Mouse (Mus musculus): Measurements from ENCODE around the gene Cacng7. TPM values are rescaled to one million over a fixed set of nuclear protein-coding genes. Genes with fewer than 3 reads are reported as not detected.
"Not testable (repeated sequence)": the region's sequence is repeated elsewhere in the genome, so short reads cannot be mapped to it uniquely, and the experiment has no call there.

The Cacng7 gene
- polyA plus RNA-seq, 1 experiment from 2014 or later, result 1.9 TPM

GRCm38 (mm10) chr7:3397797-3398196, 65.0 kb downstream of the Cacng7 start:
- WGBS, result 45% methylated on average over 7 of the region's 7 CpGs
- Histone ChIP-seq H3K4me1 (replicated peaks; ENCODE audit: control insufficient read depth, insufficient read depth, low read length) (no peaks in the 10 kb centered on the region), H3K27ac (ENCODE audit: low read depth) (no peak overlapping the region), H3K4me2 (ENCODE audit: low read length) (no peak overlapping the region), H3K36me3 (ENCODE audit: control insufficient read depth, insufficient read depth, low read length) (no peaks in the 10 kb centered on the region), H3K9ac (ENCODE audit: low read length) (no peak overlapping the region), H3K27me3 (replicated peaks; ENCODE audit: control insufficient read depth, insufficient read depth, low read length) (no peaks in the 10 kb centered on the region), H3K9me3 (ENCODE audit: control insufficient read depth, low read length) (no peaks in the 10 kb centered on the region), H3K4me3 (ENCODE audit: low read depth, low read length) (no peak overlapping the region)
- ATAC-seq (replicated peaks; ENCODE audit: low FRiP score, low TSS enrichment, low read depth) (no peak), DNase-seq (ENCODE audit: low spot score) (no peak)

- not testable (repeated sequence) for H3K27me3 ChIP-seq (replicated peaks; ENCODE audit: control insufficient read depth, insufficient read depth, low read length); H3K27ac ChIP-seq (ENCODE audit: low read depth); H3K4me2 ChIP-seq (ENCODE audit: low read length); ATAC-seq (replicated peaks; ENCODE audit: low FRiP score, low TSS enrichment, low read depth); H3K36me3 ChIP-seq (ENCODE audit: control insufficient read depth, insufficient read depth, low read length); H3K4me1 ChIP-seq (replicated peaks; ENCODE audit: control insufficient read depth, insufficient read depth, low read length); H3K4me3 ChIP-seq (ENCODE audit: low read depth, low read length); H3K9ac ChIP-seq (ENCODE audit: low read length); H3K9me3 ChIP-seq (ENCODE audit: control insufficient read depth, low read length); DNase-seq (ENCODE audit: low spot score)
- WGBS, result 90% methylated on average over 8 of the region's 8 CpGs
Observed at GRCm38 (mm10) chr7:3398363-3398762, 65.6 kb downstream of the Cacng7 start.

- Histone ChIP-seq H3K4me2 (ENCODE audit: low read length) (no peak overlapping the region), H3K4me1 (replicated peaks; ENCODE audit: control insufficient read depth, insufficient read depth, low read length) (no peaks in the 10 kb centered on the region), H3K4me3 (ENCODE audit: low read depth, low read length) (no peak overlapping the region), H3K27me3 (replicated peaks; ENCODE audit: control insufficient read depth, insufficient read depth, low read length) (no peaks in the 10 kb centered on the region), H3K27ac (ENCODE audit: low read depth) (no peak overlapping the region), H3K9ac (ENCODE audit: low read length) (no peak overlapping the region), H3K9me3 (ENCODE audit: control insufficient read depth, low read length) (no peaks in the 10 kb centered on the region), H3K36me3 (ENCODE audit: control insufficient read depth, insufficient read depth, low read length) (no peaks in the 10 kb centered on the region)
- no peak for ATAC-seq (replicated peaks; ENCODE audit: low FRiP score, low TSS enrichment, low read depth)
- DNase-seq (ENCODE audit: low spot score), result no peak
Observed at GRCm38 (mm10) chr7:3399937-3400336, 67.2 kb downstream of the Cacng7 start.

GRCm38 (mm10) chr7:3409729-3410520, 77.2 kb downstream of the Cacng7 start:
- Histone ChIP-seq H3K4me1 (replicated peaks; ENCODE audit: control insufficient read depth, insufficient read depth, low read length) (peaks cover 5% of the 10 kb centered on the region), H3K4me2 (ENCODE audit: low read length) (no peak overlapping the region), H3K9me3 (ENCODE audit: control insufficient read depth, low read length) (no peaks in the 10 kb centered on the region), H3K27me3 (replicated peaks; ENCODE audit: control insufficient read depth, insufficient read depth, low read length) (peaks cover 44% of the 10 kb centered on the region), H3K9ac (ENCODE audit: low read length) (no peak overlapping the region), H3K4me3 (ENCODE audit: low read depth, low read length) (no peak overlapping the region), H3K36me3 (ENCODE audit: control insufficient read depth, insufficient read depth, low read length) (no peaks in the 10 kb centered on the region), H3K27ac (ENCODE audit: low read depth) (no peak overlapping the region)
- ATAC-seq (replicated peaks; ENCODE audit: low FRiP score, low TSS enrichment, low read depth) (no peak), DNase-seq (ENCODE audit: low spot score) (no peak)
- WGBS, result 65% methylated on average over 11 of the region's 11 CpGs

- DNase-seq (ENCODE audit: low spot score) (peak; percentile 75), ATAC-seq (replicated peaks; ENCODE audit: low FRiP score, low TSS enrichment, low read depth) (peak; percentile 86)
- peak overlapping the region; percentile 42 for H3K4me3 ChIP-seq (ENCODE audit: low read depth, low read length)
- peaks cover 57% of the 10 kb centered on the region for H3K27me3 ChIP-seq (replicated peaks; ENCODE audit: control insufficient read depth, insufficient read depth, low read length)
- peak overlapping the region; percentile 62 for H3K4me2 ChIP-seq (ENCODE audit: low read length)
- H3K27ac ChIP-seq (ENCODE audit: low read depth), result no peak overlapping the region
- no peaks in the 10 kb centered on the region for H3K9me3 ChIP-seq (ENCODE audit: control insufficient read depth, low read length)
- under 1% methylated on average over 33 of the region's 33 CpGs for WGBS
- H3K4me1 ChIP-seq (replicated peaks; ENCODE audit: control insufficient read depth, insufficient read depth, low read length), result peaks cover 5% of the 10 kb centered on the region
- no peaks in the 10 kb centered on the region for H3K36me3 ChIP-seq (ENCODE audit: control insufficient read depth, insufficient read depth, low read length)
- H3K9ac ChIP-seq (ENCODE audit: low read length), result 0 out of 2 replicates have a peak overlapping the region, but pooled peaks have one; percentile 36
Observed at GRCm38 (mm10) chr7:3411160-3411941, 78.6 kb downstream of the Cacng7 start.

- no peak for ATAC-seq (replicated peaks; ENCODE audit: low FRiP score, low TSS enrichment, low read depth)
- Histone ChIP-seq H3K36me3 (ENCODE audit: control insufficient read depth, insufficient read depth, low read length) (no peaks in the 10 kb centered on the region), H3K9me3 (ENCODE audit: control insufficient read depth, low read length) (no peaks in the 10 kb centered on the region), H3K27ac (ENCODE audit: low read depth) (no peak overlapping the region), H3K4me2 (ENCODE audit: low read length) (peak overlapping the region; percentile 62), H3K4me1 (replicated peaks; ENCODE audit: control insufficient read depth, insufficient read depth, low read length) (peaks cover 5% of the 10 kb centered on the region), H3K4me3 (ENCODE audit: low read depth, low read length) (peak overlapping the region; percentile 42), H3K9ac (ENCODE audit: low read length) (no peak overlapping the region), H3K27me3 (replicated peaks; ENCODE audit: control insufficient read depth, insufficient read depth, low read length) (peaks cover 64% of the 10 kb centered on the region)
- under 1% methylated on average over 20 of the region's 20 CpGs for WGBS
- DNase-seq (ENCODE audit: low spot score), result peak; percentile 70
Observed at GRCm38 (mm10) chr7:3412036-3412435, 79.3 kb downstream of the Cacng7 start.

GRCm38 (mm10) chr7:3414888-3415287, 82.1 kb downstream of the Cacng7 start:
- H3K36me3 ChIP-seq (ENCODE audit: control insufficient read depth, insufficient read depth, low read length), result no peaks in the 10 kb centered on the region
- no peaks in the 10 kb centered on the region for H3K9me3 ChIP-seq (ENCODE audit: control insufficient read depth, low read length)
- H3K9ac ChIP-seq (ENCODE audit: low read length), result peak overlapping the region; percentile 22
- DNase-seq (ENCODE audit: low spot score), result peak; percentile 70
- no peak overlapping the region for H3K27ac ChIP-seq (ENCODE audit: low read depth)
- ATAC-seq (replicated peaks; ENCODE audit: low FRiP score, low TSS enrichment, low read depth), result no peak
- H3K4me2 ChIP-seq (ENCODE audit: low read length), result peak overlapping the region; percentile 89
- H3K27me3 ChIP-seq (replicated peaks; ENCODE audit: control insufficient read depth, insufficient read depth, low read length), result peaks cover 82% of the 10 kb centered on the region
- H3K4me3 ChIP-seq (ENCODE audit: low read depth, low read length), result peak overlapping the region; percentile 49
- under 1% methylated on average over 36 of the region's 47 CpGs for WGBS
- H3K4me1 ChIP-seq (replicated peaks; ENCODE audit: control insufficient read depth, insufficient read depth, low read length), result peaks cover 5% of the 10 kb centered on the region

GRCm38 (mm10) chr7:3415378-3415777, 82.6 kb downstream of the Cacng7 start:
- ATAC-seq (replicated peaks; ENCODE audit: low FRiP score, low TSS enrichment, low read depth), result peak; percentile 36
- Histone ChIP-seq H3K36me3 (ENCODE audit: control insufficient read depth, insufficient read depth, low read length) (no peaks in the 10 kb centered on the region), H3K4me3 (ENCODE audit: low read depth, low read length) (peak overlapping the region; percentile 49), H3K27me3 (replicated peaks; ENCODE audit: control insufficient read depth, insufficient read depth, low read length) (peaks cover 79% of the 10 kb centered on the region), H3K9me3 (ENCODE audit: control insufficient read depth, low read length) (no peaks in the 10 kb centered on the region), H3K9ac (ENCODE audit: low read length) (peak overlapping the region; percentile 22), H3K27ac (ENCODE audit: low read depth) (no peak overlapping the region), H3K4me2 (ENCODE audit: low read length) (peak overlapping the region; percentile 89), H3K4me1 (replicated peaks; ENCODE audit: control insufficient read depth, insufficient read depth, low read length) (peaks cover 6% of the 10 kb centered on the region)
- WGBS, result under 1% methylated on average over 31 of the region's 60 CpGs
- DNase-seq (ENCODE audit: low spot score), result no peak
